Mouse (Mus musculus): ENCODE data around the gene Sorcs3. TPM values are rescaled to one million over a fixed set of nuclear protein-coding genes. Genes with fewer than 3 reads are reported as not detected.

Sorcs3 gene
- polyA plus RNA-seq, 1 experiment = 10.2 TPM

DNA sequence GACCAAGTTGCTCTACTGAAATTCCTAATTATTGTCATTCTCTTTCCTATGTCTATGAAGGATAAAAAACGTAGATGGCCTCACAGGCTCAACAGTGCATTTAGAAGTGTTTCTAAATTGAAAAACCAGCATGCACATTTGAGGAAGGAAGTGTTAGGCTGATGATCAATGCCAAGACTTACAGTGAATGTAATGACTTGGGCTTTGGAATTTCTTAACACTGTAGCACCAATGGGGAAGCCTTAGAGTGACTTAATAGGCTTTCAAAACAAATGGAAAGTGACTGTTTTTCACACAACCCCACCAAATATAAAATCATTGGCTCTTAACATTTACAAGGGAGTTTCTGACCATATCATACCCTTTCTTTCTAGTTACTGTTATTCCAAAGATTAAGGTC, 232.6 kb downstream of the Sorcs3 start:
- H3K27me3 ChIP-seq (ENCODE audit: control insufficient read depth, insufficient read depth, low read length) = no peaks in the 10 kb centered on the region
- H3K4me3 ChIP-seq (replicated peaks; ENCODE audit: insufficient read depth, low read depth, low read length) = no peak overlapping the region
- WGBS = 89% methylated on average over 1 of the region's 1 CpGs
- DNase-seq = no peak
- H3K27ac ChIP-seq (ENCODE audit: insufficient read depth, low read length) = no peak overlapping the region
- no peaks in the 10 kb centered on the region for H3K4me1 ChIP-seq (ENCODE audit: control insufficient read depth, insufficient read depth, low read length)
- no peak for TF ChIP-seq CTCF (IDR thresholded peaks at IDR 0.05; ENCODE audit: borderline replicate concordance, insufficient read depth, low read depth, low read length)
- TF ChIP-seq POLR2A (IDR thresholded peaks at IDR 0.05; ENCODE audit: borderline replicate concordance, insufficient read depth, low read length) = no peak

- H3K27me3 ChIP-seq (ENCODE audit: control insufficient read depth, insufficient read depth, low read length) = no peaks in the 10 kb centered on the region
- H3K27ac ChIP-seq (ENCODE audit: insufficient read depth, low read length) = no peak overlapping the region
- no peak overlapping the region for H3K4me3 ChIP-seq (replicated peaks; ENCODE audit: insufficient read depth, low read depth, low read length)
- no peak for DNase-seq
- no peak for TF ChIP-seq POLR2A (IDR thresholded peaks at IDR 0.05; ENCODE audit: borderline replicate concordance, insufficient read depth, low read length)
- TF ChIP-seq CTCF (IDR thresholded peaks at IDR 0.05; ENCODE audit: borderline replicate concordance, insufficient read depth, low read depth, low read length) = no peak
- WGBS = 45% methylated on average over 5 of the region's 5 CpGs
- H3K4me1 ChIP-seq (ENCODE audit: control insufficient read depth, insufficient read depth, low read length) = peaks cover 3% of the 10 kb centered on the region; the same call in 1 of the 2 replicates
Observed at GRCm38 (mm10) chr19:48461141-48461540, 255.3 kb downstream of the Sorcs3 start.

DNA sequence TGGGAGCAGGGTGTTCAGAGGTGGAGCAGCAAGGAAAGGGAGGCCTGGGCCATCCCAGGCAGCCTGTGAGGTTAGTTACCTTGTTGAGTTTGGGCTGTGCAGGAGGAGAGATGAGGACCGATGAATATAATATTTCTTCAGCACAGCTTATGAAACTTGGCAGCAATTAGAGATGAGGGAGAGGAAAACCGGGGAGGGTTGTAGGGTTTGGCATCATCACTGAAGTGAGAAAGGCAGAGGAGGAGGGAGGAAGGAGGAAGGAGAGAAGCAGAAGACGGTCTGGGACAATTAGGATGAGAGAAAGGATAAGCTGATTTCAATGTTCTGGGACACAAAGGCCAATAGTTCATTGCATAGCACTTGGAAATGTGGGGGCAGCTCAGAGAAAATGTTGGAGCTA, 256.6 kb downstream of the Sorcs3 start:
- no peak for TF ChIP-seq POLR2A (IDR thresholded peaks at IDR 0.05; ENCODE audit: borderline replicate concordance, insufficient read depth, low read length)
- no peak for TF ChIP-seq CTCF (IDR thresholded peaks at IDR 0.05; ENCODE audit: borderline replicate concordance, insufficient read depth, low read depth, low read length)
- DNase-seq = no peak
- Histone ChIP-seq H3K27ac (ENCODE audit: insufficient read depth, low read length) (no peak overlapping the region), H3K27me3 (ENCODE audit: control insufficient read depth, insufficient read depth, low read length) (no peaks in the 10 kb centered on the region), H3K4me1 (ENCODE audit: control insufficient read depth, insufficient read depth, low read length) (peaks cover 3% of the 10 kb centered on the region; the same call in 1 of the 2 replicates), H3K4me3 (replicated peaks; ENCODE audit: insufficient read depth, low read depth, low read length) (no peak overlapping the region)
- WGBS = 46% methylated on average over 3 of the region's 3 CpGs

- Histone ChIP-seq H3K27ac (ENCODE audit: insufficient read depth, low read length) (no peak overlapping the region), H3K4me1 (ENCODE audit: control insufficient read depth, insufficient read depth, low read length) (peaks cover 3% of the 10 kb centered on the region; the same call in 1 of the 2 replicates), H3K4me3 (replicated peaks; ENCODE audit: insufficient read depth, low read depth, low read length) (no peak overlapping the region), H3K27me3 (ENCODE audit: control insufficient read depth, insufficient read depth, low read length) (no peaks in the 10 kb centered on the region)
- DNase-seq = no peak
- WGBS = 60% methylated on average over 3 of the region's 3 CpGs
- TF ChIP-seq CTCF (IDR thresholded peaks at IDR 0.05; ENCODE audit: borderline replicate concordance, insufficient read depth, low read depth, low read length) (no peak), POLR2A (IDR thresholded peaks at IDR 0.05; ENCODE audit: borderline replicate concordance, insufficient read depth, low read length) (no peak)
Observed at GRCm38 (mm10) chr19:48463494-48463893, 257.7 kb downstream of the Sorcs3 start.

- no peaks in the 10 kb centered on the region for H3K27me3 ChIP-seq (ENCODE audit: control insufficient read depth, insufficient read depth, low read length)
- H3K27ac ChIP-seq (ENCODE audit: insufficient read depth, low read length) = no peak overlapping the region
- H3K4me3 ChIP-seq (replicated peaks; ENCODE audit: insufficient read depth, low read depth, low read length) = no peak overlapping the region
- no peak for TF ChIP-seq CTCF (IDR thresholded peaks at IDR 0.05; ENCODE audit: borderline replicate concordance, insufficient read depth, low read depth, low read length)
- TF ChIP-seq POLR2A (IDR thresholded peaks at IDR 0.05; ENCODE audit: borderline replicate concordance, insufficient read depth, low read length) = no peak
- DNase-seq = no peak
- peaks cover 3% of the 10 kb centered on the region; the same call in 1 of the 2 replicates for H3K4me1 ChIP-seq (ENCODE audit: control insufficient read depth, insufficient read depth, low read length)
- WGBS = 70% methylated on average over 4 of the region's 4 CpGs
Observed at GRCm38 (mm10) chr19:48467471-48467870, 261.6 kb downstream of the Sorcs3 start.

DNA sequence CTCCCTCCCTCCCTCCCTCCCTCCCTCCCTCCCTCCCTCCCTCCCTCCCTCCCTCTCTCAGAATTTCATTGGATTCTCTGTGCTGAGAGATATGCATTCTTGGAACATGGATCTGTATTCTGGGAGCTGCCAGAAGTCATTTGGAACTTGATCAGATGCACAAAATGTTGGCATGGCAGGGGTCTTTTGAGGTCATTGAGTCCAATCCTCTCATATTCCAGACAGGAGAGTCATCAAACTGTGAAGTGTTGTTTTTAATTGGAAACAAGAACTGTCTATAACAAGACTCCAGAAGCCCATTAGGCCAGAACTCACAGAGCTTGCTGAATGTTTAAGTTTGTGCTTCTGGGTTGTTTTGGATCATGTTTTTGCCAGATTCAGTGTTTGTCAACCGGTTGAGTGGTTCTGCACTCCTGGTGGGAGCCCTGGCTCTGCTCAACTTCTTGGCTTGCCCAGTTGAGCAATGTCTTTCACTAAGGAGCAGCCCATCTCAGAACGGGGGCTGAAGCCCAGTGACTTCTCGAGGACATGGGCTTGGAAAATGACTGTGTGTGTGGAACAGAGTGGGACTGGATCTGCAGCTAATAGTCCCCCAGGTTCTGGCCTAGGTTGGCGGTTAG, 264.1 kb downstream of the Sorcs3 start:
- TF ChIP-seq CTCF (IDR thresholded peaks at IDR 0.05; ENCODE audit: borderline replicate concordance, insufficient read depth, low read depth, low read length) (no peak), POLR2A (IDR thresholded peaks at IDR 0.05; ENCODE audit: borderline replicate concordance, insufficient read depth, low read length) (no peak)
- H3K27ac ChIP-seq (ENCODE audit: insufficient read depth, low read length) = no peak overlapping the region

GRCm38 (mm10) chr19:48471927-48472326, 266.1 kb downstream of the Sorcs3 start:
- TF ChIP-seq CTCF (IDR thresholded peaks at IDR 0.05; ENCODE audit: borderline replicate concordance, insufficient read depth, low read depth, low read length) (no peak), POLR2A (IDR thresholded peaks at IDR 0.05; ENCODE audit: borderline replicate concordance, insufficient read depth, low read length) (no peak)
- 70% methylated on average over 5 of the region's 5 CpGs for WGBS
- DNase-seq = no peak
- H3K27ac ChIP-seq (ENCODE audit: insufficient read depth, low read length) = no peak overlapping the region
- no peaks in the 10 kb centered on the region for H3K4me1 ChIP-seq (ENCODE audit: control insufficient read depth, insufficient read depth, low read length)
- H3K4me3 ChIP-seq (replicated peaks; ENCODE audit: insufficient read depth, low read depth, low read length) = no peak overlapping the region
- H3K27me3 ChIP-seq (ENCODE audit: control insufficient read depth, insufficient read depth, low read length) = peaks cover 2% of the 10 kb centered on the region; the same call in 1 of the 2 replicates

More for the DNA sequence above, 264.1 kb downstream of the Sorcs3 start:
- no peaks in the 10 kb centered on the region for H3K4me1 ChIP-seq (ENCODE audit: control insufficient read depth, insufficient read depth, low read length)
- no peak for DNase-seq
- H3K4me3 ChIP-seq (replicated peaks; ENCODE audit: insufficient read depth, low read depth, low read length) = no peak overlapping the region
- WGBS = 30% methylated on average over 4 of the region's 4 CpGs
- H3K27me3 ChIP-seq (ENCODE audit: control insufficient read depth, insufficient read depth, low read length) = peaks cover 2% of the 10 kb centered on the region; the same call in 1 of the 2 replicates

DNA sequence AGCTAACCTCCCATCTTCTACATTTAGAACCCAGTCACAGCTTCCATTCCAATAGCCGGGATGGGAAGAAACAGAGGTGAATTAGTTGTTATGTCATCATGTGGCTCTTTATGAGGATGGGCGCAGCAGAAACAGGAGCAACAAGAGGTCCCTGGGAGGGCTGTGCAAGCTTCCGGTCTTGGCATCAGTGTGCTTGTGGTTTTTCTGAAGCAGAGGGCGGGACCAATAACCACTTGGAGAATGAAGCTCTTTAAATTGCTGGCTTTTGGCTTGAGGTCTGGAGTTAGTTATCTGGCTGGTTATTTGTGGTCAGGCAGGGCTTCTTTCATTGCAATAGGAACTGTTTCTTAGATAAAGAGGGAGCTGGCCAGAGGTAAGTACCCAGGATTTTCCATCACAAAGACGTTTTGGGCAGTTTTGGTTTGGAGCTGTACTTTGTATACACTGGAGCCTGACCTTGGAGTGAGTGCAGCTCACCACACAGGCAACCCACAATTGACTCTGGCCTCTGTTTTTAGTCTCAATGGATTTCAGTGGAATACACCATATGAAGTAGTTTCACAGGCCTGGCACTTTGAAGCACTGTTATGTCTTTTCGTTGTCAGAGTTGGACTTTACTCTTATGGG, 270.1 kb downstream of the Sorcs3 start:
- Histone ChIP-seq H3K27me3 (ENCODE audit: control insufficient read depth, insufficient read depth, low read length) (peaks cover 2% of the 10 kb centered on the region; the same call in 1 of the 2 replicates), H3K4me1 (ENCODE audit: control insufficient read depth, insufficient read depth, low read length) (no peaks in the 10 kb centered on the region), H3K27ac (ENCODE audit: insufficient read depth, low read length) (no peak overlapping the region), H3K4me3 (replicated peaks; ENCODE audit: insufficient read depth, low read depth, low read length) (no peak overlapping the region)
- TF ChIP-seq POLR2A (IDR thresholded peaks at IDR 0.05; ENCODE audit: borderline replicate concordance, insufficient read depth, low read length) = no peak
- TF ChIP-seq CTCF (IDR thresholded peaks at IDR 0.05; ENCODE audit: borderline replicate concordance, insufficient read depth, low read depth, low read length) = no peak
- DNase-seq = no peak
- WGBS = 78% methylated on average over 6 of the region's 6 CpGs
